Mouse (Mus musculus) brain, embryonic 14.5 days (tissue): ENCODE measurements around the gene Pla2g1b. TPM values are rescaled to one million over a fixed set of nuclear protein-coding genes. Genes with fewer than 3 reads are reported as not detected.

Experiments
- DNase-seq: peaks from one replicate; pipeline ENCODE4 v3.0.0-alpha.2; 2011; ENCODE audit warnings: low read depth
- CTCF ChIP-seq: fragments of 200-500 bp; IDR thresholded peaks from 2 replicates; pipeline ENCODE4 v1.5.1; 2012; ENCODE audit warnings: inconsistent platforms, mild to moderate bottlenecking, moderate library complexity, borderline replicate concordance; ENCODE audit not compliant: insufficient read depth, insufficient read length; ENCODE audit errors: extremely low read depth
- POLR2A ChIP-seq: fragments of 200-500 bp; IDR thresholded peaks from 2 replicates; pipeline ENCODE4 v1.6.1; 2012; ENCODE audit warnings: mild to moderate bottlenecking, inconsistent platforms, borderline replicate concordance; ENCODE audit not compliant: poor library complexity, insufficient read depth, insufficient read length, severe bottlenecking; ENCODE audit errors: extremely low read depth
- polyA plus RNA-seq: library from polyadenylated mRNA; depleted of rRNA; stranded (reverse); fragments of >200 nt; gene quantifications from 2 replicates; pipeline ENCODE4 v1.2.3, GENCODE M21; 2012

Gene Pla2g1b
- polyA plus RNA-seq, 1 experiment: not detected

DNA sequence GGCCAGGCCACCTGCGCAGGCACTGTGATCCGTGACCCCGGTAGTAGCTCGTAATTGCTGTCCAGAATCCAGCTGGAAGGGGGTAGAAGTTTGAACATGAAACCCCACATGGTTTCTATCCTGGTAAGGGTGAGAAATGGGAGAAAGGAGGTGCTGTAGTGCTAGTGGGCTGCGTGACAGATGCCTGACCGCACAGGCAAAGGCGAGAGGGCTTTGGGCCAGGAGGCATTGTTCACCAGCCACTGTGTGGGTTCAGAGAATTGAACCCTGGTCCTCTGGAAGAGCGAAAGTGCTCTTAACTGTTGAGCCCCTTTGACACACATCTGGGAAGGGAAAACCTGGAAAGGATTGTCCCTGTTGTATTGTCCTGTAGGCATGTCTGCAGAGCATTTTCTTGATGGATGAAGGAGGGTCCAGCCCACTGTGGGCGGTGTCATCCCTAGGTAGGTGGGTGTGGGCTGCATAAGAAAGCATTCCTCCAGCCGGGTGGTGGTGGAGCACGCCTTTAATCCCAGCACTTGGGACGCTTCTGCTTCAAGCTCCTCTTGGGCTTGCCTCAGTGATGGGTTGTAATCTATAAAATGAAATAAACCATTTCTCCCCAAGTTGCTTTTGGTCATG lies 10.2 kb downstream of the Pla2g1b start:
- DNase-seq: no peak
- TF ChIP-seq CTCF: no peak
- TF ChIP-seq POLR2A: no peak

DNA sequence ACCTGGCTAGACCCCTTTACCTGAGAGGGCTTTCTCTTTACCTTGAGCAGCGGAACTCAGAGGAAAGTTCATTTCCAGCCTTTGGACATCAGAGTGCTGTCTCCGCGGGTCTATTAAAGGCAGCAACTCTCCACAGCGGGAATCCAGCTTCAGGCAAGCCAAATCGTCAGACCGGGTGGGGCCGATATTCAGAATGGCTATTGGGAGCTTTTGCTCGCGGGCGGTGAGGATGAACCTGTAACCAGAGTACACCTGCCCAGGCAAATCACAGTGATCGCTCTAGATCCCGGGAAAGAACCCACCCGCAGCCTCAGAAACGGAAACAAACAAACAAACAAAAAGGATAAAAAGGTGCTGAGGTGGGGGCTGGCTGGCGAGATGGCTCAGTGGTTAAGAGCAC lies 13.5 kb downstream of the Pla2g1b start:
- no peak for DNase-seq
- TF ChIP-seq POLR2A (no peak), CTCF (no peak)

DNA sequence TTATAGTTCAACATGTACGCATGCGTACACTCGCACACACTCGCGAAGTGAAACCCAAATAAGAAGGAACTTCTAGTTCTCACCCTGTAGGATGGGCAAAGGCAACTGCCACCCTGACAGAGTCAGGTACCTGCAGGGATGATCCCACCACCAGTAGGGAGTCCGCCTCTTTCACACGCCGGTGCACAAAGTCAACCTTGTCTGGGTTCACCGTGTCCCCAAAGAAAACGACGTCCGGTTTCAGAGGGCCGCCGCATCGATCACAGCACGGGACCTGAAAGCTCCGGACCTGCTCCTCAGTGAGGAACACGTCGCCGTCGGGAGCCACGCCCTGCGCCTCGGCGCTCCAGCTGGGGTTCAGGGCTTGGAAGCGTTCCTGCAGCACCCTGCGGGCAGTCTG lies 14.0 kb downstream of the Pla2g1b start:
- no peak for DNase-seq
- TF ChIP-seq POLR2A (no peak), CTCF (no peak)

DNA sequence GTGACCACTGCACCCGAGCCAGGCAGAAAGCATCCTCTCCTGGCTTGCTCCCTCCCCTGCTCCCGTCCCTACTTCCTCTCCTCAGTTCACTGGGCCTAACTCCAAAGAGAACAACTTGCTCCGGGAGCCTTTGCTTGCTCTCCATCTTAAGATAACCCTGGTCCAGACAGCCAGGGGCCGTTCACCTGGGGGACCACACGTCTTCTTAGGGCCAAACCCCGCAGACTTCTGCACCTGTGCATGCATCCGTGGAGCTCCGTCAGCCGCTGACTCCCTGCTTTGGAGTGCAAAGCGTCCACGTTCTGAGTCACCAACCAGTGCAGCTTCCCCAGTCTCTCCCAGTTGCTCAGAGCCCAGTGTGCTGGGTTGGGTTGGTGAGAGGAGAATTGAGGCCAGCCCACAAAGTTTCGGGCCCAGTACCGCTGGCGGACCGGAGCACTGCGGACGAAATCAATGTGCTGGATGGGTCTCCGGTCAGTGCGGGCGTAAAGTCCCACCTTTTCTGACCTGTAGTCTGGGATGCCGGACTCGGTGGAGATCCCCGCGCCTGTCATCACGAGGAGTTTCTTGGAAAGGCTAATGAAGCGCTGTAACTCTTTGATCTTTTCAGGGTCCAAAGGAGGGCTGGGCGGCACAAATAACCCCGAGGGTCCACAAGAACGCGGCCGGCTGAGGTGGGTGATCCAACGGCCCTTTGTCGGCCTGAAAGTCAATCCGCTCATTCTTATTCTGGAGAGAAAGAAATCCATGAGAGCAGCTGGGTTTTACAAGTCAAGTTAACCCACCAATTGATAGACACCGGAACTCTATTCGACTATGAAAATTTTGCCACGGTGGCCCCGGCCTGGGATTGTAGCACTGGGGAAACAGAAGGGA lies 16.6 kb downstream of the Pla2g1b start:
- no peak for TF ChIP-seq CTCF
- no peak for TF ChIP-seq POLR2A
- DNase-seq: no peak

DNA sequence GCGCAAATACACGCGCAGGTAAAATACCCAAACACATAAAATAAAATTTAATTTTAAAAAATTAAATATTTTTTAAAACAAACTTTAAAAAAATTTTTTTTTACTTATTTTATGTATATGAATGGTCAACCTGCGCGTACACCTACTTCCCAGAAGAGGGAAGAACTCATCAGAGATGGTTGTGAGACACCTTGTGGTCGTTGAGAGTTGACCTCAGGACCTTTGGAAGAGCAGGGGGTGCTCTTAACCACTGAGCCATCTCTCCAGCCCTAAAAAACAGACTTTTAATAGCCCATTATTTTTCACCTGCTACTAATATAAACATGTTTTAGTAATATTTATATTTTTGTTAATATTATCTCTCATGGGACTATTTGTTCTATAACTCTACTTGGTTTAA lies 17.3 kb downstream of the Pla2g1b start:
- TF ChIP-seq POLR2A (no peak), CTCF (no peak)
- peak; percentile 20 for DNase-seq

DNA sequence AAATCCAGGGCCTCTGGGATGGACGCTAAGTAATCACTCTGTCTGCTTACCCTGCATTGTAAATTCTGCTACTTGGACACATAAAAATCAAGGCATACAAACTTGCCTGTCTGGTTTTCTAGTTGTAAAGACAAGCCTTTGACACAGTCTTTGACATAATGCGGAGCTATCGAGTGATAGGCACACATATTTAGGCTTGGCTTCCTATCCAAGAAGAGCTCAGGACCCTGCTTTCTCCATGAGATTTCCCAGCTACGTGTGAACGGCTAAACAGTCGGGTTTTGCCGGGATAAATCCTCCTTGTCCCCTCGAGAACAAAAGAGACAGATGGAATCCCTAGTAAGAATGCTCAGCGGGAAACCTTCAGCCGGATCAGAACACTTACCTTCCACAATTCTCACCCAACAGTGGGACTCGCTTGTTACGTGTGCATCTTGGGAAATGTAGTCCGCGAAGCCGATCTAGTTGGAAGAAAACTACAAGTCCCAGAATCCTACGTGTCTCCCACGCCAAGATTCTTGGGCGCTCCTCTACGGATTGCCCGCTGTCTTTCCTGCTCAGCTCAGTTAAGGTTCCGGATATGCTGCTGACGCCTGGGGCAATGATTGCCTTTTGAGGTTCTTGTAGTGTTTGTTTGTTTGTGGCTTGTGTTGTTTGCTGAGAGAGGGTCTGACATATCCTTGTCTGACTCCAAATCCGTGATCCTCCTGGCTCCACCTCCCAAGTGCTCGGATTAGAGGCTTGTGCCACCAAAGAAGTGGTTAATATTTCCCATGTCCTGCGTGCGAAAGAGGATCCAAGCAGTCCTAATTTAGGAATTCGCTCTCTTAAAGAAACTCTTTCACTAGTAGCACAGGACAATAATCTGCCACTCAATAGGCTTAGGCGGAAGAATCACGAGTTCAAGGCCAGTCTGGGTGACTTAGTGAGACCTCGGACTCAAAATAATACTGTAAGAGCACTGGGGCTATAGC lies 18.2 kb downstream of the Pla2g1b start, which contains the start of gene Sirt4:
Sirt4 (minus strand) TSS at position 779 of the 974 bp plus-strand sequence.
- TF ChIP-seq POLR2A (peak; percentile 22; the same call in 1 of the 2 replicates), CTCF (no peak)
- peak; percentile 99 for DNase-seq

DNA sequence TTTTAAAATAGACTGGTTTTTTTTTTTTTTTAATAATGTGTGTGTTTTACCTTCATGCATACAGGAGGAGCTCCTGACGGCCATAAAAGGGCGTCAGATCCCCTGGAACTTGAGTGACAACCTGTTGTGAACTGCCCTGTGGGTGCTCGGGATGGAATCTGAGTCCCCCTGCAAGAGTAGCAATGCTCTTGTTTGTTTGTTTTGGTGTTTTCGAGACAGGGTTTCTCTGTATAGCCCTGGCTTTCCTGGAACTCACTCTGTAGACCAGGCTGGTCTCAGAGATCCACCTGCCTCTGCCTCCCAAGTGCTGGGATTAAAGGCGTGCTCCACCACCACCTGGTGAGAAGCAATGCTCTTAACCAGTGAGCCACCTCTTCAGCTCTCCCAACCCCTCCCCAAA lies 18.9 kb downstream of the Pla2g1b start:
- no peak for DNase-seq
- TF ChIP-seq POLR2A (no peak), CTCF (no peak)

DNA sequence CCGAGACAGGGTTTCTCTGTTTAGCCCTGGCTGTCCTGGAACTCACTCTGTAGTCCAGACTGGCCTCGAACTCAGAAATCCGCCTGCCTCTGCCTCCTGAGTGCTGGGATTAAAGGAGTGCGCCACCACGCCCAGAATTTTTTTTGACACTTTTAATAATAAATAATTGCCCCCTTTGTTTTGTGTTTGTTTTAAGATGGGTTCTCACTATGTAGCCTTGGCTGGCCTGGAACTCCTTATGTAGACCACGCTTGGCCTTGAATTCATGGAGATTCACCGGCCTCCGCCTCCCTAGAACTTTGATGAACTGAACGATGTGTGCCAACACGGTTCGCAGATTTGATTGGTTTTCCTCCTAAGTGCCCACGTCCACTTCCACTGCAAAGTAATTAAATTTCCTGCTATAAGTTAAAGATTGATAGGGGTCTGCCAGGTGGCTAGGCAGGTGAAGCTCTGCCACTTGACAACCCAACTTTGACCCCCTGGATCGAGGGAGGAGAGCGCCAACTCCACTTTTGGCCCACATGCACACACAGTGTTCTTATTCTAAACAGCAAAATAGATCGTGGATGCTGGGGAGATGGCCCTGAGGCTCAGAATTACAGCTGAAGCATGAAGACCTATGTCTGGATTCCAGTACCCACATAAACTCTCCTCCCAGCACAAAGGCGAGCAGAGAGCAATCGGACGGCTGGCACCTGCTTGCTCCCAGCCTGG lies 19.6 kb downstream of the Pla2g1b start:
- TF ChIP-seq CTCF: no peak
- TF ChIP-seq POLR2A: no peak
- DNase-seq: no peak

DNA sequence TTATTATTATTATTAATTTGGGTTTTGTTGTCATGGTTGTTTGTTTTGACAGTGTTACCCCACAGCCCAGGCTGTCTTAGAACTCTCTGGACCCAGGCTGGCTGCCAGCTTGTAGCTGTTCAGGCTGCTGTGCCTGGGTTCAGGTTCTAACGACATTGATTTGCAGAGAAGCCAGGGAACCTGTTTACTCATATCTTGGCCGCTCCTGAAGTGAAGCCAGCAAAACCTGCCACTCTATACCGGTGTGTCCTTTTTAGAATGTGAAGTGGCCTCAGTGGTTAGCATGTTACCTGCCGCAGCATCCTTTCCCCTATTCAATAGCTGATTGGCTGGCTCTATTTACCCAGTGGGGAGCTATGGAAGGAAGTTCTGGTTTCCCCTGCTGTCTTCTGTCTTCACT lies 20.7 kb downstream of the Pla2g1b start:
- no peak for DNase-seq
- TF ChIP-seq CTCF (no peak), POLR2A (no peak)

DNA sequence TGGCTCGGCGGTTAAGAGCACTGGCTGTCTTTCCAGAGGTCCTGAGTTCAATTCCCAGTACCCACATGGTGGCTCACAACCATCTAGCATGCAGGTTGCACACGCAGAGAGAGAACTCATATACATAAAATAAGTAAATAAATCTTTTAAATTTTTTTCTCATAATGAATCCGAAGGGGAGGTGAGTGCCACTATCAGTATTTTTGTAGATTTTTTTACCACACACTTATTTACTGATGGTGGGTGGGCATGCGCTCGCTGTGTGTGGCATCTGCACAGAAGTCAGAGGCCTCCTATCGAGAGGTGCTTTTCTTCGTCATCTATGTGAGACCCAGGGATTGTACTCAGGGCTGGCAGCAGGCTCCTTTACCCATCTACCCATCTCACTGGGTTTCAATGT lies 21.3 kb downstream of the Pla2g1b start:
- TF ChIP-seq POLR2A (no peak), CTCF (no peak)
- DNase-seq: no peak
